Mouse (Mus musculus): Measurements from ENCODE around the gene Emc3. TPM values are rescaled to one million over a fixed set of nuclear protein-coding genes. Genes with fewer than 3 reads are reported as not detected.

Gene Emc3
- total RNA-seq, 2 experiments from 2014 or later, result 34.5 to 60.4 TPM

Other genes starting within 250 kb of the Emc3 start
- 0.49 TPM in 1 of 2 replicates, not detected in the other for gene Cpne9, start 249.3 kb downstream of the Emc3 start, total RNA-seq (2015)
- gene Cpne9, start 249.3 kb downstream of the Emc3 start, total RNA-seq (2017), result not detected in 2 replicates
- gene Brpf1, start 224.5 kb downstream of the Emc3 start, total RNA-seq (2015), result 33.9 and 34.7 TPM in 2 replicates
- gene Brpf1, start 224.5 kb downstream of the Emc3 start, total RNA-seq (2017), result 36.6 and 39.0 TPM in 2 replicates
- 12.7 and 13.4 TPM in 2 replicates for gene Ogg1, start 204.7 kb downstream of the Emc3 start, total RNA-seq (2015)
- gene Ogg1, start 204.7 kb downstream of the Emc3 start, total RNA-seq (2017), result 4.1 and 9.7 TPM in 2 replicates
- 10.2 and 15.2 TPM in 2 replicates for gene Camk1, start 187.7 kb downstream of the Emc3 start, total RNA-seq (2015)
- gene Camk1, start 187.7 kb downstream of the Emc3 start, total RNA-seq (2017), result 16.6 and 24.3 TPM in 2 replicates
- gene Tada3, start 153.8 kb downstream of the Emc3 start, total RNA-seq (2015), result 23.0 and 24.5 TPM in 2 replicates
- gene Tada3, start 153.8 kb downstream of the Emc3 start, total RNA-seq (2017), result 11.9 and 13.9 TPM in 2 replicates
- gene Arpc4, start 153.5 kb downstream of the Emc3 start, total RNA-seq (2015), result 171 and 208 TPM in 2 replicates
- 306 and 331 TPM in 2 replicates for gene Arpc4, start 153.5 kb downstream of the Emc3 start, total RNA-seq (2017)
- 2.5 and 4.3 TPM in 2 replicates for gene Ttll3, start 142.4 kb downstream of the Emc3 start, total RNA-seq (2015)
- gene Ttll3, start 142.4 kb downstream of the Emc3 start, total RNA-seq (2017), result 2.0 and 2.9 TPM in 2 replicates
- gene Rpusd3, start 112.3 kb downstream of the Emc3 start, total RNA-seq (2015), result 3.5 and 5.7 TPM in 2 replicates
- gene Rpusd3, start 112.3 kb downstream of the Emc3 start, total RNA-seq (2017), result 9.2 and 11.8 TPM in 2 replicates
- gene Cidec, start 95.9 kb downstream of the Emc3 start, total RNA-seq (2015), result not detected in 2 replicates
- not detected in 2 replicates for gene Cidec, start 95.9 kb downstream of the Emc3 start, total RNA-seq (2017)
- 76.3 and 85.0 TPM in 2 replicates for gene Jagn1, start 89.1 kb downstream of the Emc3 start, total RNA-seq (2015)
- gene Jagn1, start 89.1 kb downstream of the Emc3 start, total RNA-seq (2017), result 21.7 and 28.0 TPM in 2 replicates
- 0.44 and 1.2 TPM in 2 replicates for gene Il17re, start 73.2 kb downstream of the Emc3 start, total RNA-seq (2015)
- gene Il17re, start 73.2 kb downstream of the Emc3 start, total RNA-seq (2017), result 0.21 and 0.34 TPM in 2 replicates
- gene Il17rc, start 60.2 kb downstream of the Emc3 start, total RNA-seq (2015), result not detected in 2 replicates
- not detected in 2 replicates for gene Il17rc, start 60.2 kb downstream of the Emc3 start, total RNA-seq (2017)
- gene Creld1, start 48.4 kb downstream of the Emc3 start, total RNA-seq (2015), result 5.9 and 6.1 TPM in 2 replicates
- gene Creld1, start 48.4 kb downstream of the Emc3 start, total RNA-seq (2017), result 4.7 and 6.6 TPM in 2 replicates
- not detected in 2 replicates for gene Prrt3, start 29.7 kb downstream of the Emc3 start, total RNA-seq (2015)
- gene Prrt3, start 29.7 kb downstream of the Emc3 start, total RNA-seq (2017), result not detected in 2 replicates
- 24.0 and 24.3 TPM in 2 replicates for gene Fancd2, start within 50 bp of the Emc3 start, total RNA-seq (2015)
- gene Fancd2, start within 50 bp of the Emc3 start, total RNA-seq (2017), result 26.6 and 27.4 TPM in 2 replicates
- gene Fancd2os, start 69.1 kb upstream of the Emc3 start, total RNA-seq (2015), result not detected in 2 replicates
- gene Fancd2os, start 69.1 kb upstream of the Emc3 start, total RNA-seq (2017), result not detected in 2 replicates
- 237 and 246 TPM in 2 replicates for gene Brk1, start 73.1 kb upstream of the Emc3 start, total RNA-seq (2015)
- gene Brk1, start 73.1 kb upstream of the Emc3 start, total RNA-seq (2017), result 117 and 131 TPM in 2 replicates
- gene Vhl, start 92.3 kb upstream of the Emc3 start, total RNA-seq (2015), result 14.1 and 22.7 TPM in 2 replicates
- 10.8 and 12.2 TPM in 2 replicates for gene Vhl, start 92.3 kb upstream of the Emc3 start, total RNA-seq (2017)
- 4.9 and 10.8 TPM in 2 replicates for gene Irak2, start 106.8 kb upstream of the Emc3 start, total RNA-seq (2015)
- gene Irak2, start 106.8 kb upstream of the Emc3 start, total RNA-seq (2017), result 20.9 and 30.4 TPM in 2 replicates
- 21.3 and 24.4 TPM in 2 replicates for gene Tatdn2, start 165.4 kb upstream of the Emc3 start, total RNA-seq (2015)
- 108 and 112 TPM in 2 replicates for gene Tatdn2, start 165.4 kb upstream of the Emc3 start, total RNA-seq (2017)
- gene Ghrl, start 188.2 kb upstream of the Emc3 start, total RNA-seq (2015), result 0.32 TPM in 1 of 2 replicates, not detected in the other
- 0.17 and 2.2 TPM in 2 replicates for gene Ghrl, start 188.2 kb upstream of the Emc3 start, total RNA-seq (2017)
- 113 and 148 TPM in 2 replicates for gene Sec13, start 209.1 kb upstream of the Emc3 start, total RNA-seq (2015)
- gene Sec13, start 209.1 kb upstream of the Emc3 start, total RNA-seq (2017), result 157 and 159 TPM in 2 replicates

All from megakaryocyte progenitor cell, adult 5-6 weeks (primary cell).